Mouse (Mus musculus): ENCODE data around the gene Immp2l.

DNA sequence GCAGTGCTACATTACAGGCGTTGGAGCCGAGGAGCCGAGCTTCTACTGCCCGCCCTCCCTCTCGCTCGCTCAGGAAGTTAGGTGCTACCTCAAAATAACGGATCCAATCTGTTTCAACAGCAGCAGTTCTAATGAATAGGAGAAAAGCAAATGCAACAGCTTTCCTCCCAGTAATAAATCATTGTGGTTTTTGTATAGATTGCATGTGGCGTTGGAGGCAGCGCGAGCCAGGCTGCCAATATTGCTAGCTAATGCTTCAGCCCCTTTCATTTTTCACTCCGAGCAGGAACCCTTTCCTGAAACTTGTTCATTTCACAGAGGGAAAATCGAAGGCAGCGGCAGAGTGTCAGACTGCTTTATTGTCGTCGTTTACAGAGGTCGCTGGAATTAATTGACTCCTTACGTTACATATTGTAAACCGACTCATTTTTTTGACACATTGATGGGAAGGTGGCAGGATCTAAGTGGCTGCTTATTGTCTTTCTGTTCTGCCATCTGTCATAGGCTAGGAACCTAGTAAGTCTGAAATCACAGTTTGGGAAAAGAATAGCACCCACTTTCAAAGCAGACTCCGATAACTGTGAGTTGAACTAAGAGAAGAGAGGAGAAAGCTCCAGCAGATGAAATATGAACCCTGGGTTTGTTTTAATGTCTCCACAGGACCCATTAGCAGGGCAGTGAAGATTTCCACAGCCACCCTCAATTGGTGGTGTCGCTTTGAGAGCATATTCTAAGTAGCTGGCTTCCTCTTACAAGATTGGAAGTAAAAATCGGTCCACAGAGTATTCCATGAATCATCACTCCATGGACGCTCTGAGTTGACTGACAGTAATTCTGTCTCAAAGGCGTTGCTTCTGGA lies 459.9 kb downstream of the Immp2l start:
- TF ChIP-seq GATA1 (IDR thresholded peaks at IDR 0.05; ENCODE audit: borderline replicate concordance, low read length) (no peak), FLI1 (IDR thresholded peaks at IDR 0.05; ENCODE audit: low read length) (no peak)
